Mouse (Mus musculus): ENCODE measurements around the gene Mpzl1. TPM values are rescaled to one million over a fixed set of nuclear protein-coding genes. Genes with fewer than 3 reads are reported as not detected.

Gene Mpzl1
- polyA plus RNA-seq, 1 experiment from 2014 or later = 164 TPM

DNA sequence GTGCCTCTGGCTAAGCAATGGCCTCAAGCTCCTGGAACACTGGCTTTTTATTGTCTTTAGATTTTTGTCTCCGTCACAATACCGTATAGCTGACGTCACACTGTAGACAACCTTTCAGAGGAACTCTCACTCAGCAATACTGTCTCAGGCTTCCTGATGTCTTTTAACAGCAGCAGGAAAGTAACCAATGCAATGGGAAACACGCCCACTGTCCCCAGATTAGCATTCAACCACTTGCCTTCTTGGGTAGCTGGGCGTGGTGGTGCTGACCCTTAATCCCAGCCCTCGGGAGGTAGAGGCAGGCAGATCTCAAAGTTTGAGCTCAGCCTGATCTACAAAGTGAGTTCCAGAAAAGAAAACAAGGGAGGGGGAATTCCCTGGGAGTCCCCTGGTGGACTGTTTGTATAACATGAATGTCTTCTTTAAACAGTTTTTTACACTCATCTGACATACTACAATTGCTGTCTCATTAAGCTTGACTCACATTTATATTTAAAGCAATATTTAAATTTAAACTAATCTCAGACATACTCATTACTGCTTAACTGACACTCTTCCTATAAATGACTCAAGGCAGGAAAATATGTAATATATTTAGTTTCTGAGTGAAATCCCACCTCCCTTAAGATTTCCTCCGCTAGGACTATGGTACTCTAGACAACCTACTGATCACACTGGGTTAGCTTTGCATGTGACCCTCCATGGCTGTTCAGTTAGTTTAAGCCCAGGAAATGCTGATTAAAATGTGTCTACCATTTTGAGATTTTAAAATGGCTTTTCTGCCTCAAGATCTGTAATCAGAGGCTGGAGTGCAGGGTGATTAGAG lies 24.6 kb downstream of the Mpzl1 start:
- no peak overlapping the region for H3K4me3 ChIP-seq
- no peak for ATAC-seq (ENCODE audit: insufficient number of reproducible peaks, insufficient read depth, low FRiP score, low TSS enrichment)

DNA sequence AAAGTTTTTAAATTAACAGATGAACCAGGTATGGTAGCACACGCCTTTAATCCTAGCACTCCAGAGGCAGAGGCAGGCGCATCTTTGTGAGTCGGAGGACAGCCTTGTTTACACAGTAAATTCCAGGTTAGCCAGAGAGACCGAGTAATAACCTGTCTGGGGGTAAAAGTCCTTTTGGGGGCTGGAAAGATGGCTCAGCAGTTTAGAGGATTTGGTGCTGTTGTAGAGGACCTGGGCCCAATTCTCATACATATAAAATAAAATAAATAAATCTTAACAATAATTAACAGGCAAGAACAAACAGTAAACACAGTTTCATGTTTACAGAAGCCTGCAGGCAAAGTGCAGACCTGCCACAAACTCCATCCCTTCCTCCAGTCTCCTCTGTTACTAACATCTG lies 25.4 kb downstream of the Mpzl1 start:
- no peaks in the 10 kb centered on the region for H3K9me3 ChIP-seq
- H3K4me1 ChIP-seq = peaks cover 21% of the 10 kb centered on the region
- WGBS = 67% methylated on average over 4 of the region's 4 CpGs
- H3K9ac ChIP-seq = no peak overlapping the region
- no peak overlapping the region for H3K4me2 ChIP-seq (replicated peaks)
- no peaks in the 10 kb centered on the region for H3K27me3 ChIP-seq
- no peak for ATAC-seq (ENCODE audit: insufficient number of reproducible peaks, insufficient read depth, low FRiP score, low TSS enrichment)
- H3K36me3 ChIP-seq = peaks cover 40% of the 10 kb centered on the region
- no peak overlapping the region for H3K27ac ChIP-seq
- H3K4me3 ChIP-seq = no peak overlapping the region

More for the DNA sequence above, 24.6 kb downstream of the Mpzl1 start:
- Histone ChIP-seq H3K27me3 (no peaks in the 10 kb centered on the region), H3K4me2 (replicated peaks) (no peak overlapping the region), H3K27ac (no peak overlapping the region), H3K4me1 (peaks cover 21% of the 10 kb centered on the region), H3K9me3 (no peaks in the 10 kb centered on the region), H3K9ac (no peak overlapping the region), H3K36me3 (peaks cover 33% of the 10 kb centered on the region)
- WGBS = 54% methylated on average over 7 of the region's 7 CpGs

GRCm38 (mm10) chr1:165605774-165606173 lies 28.6 kb downstream of the Mpzl1 start:
- no peak overlapping the region for H3K27ac ChIP-seq
- H3K4me1 ChIP-seq = peaks cover 15% of the 10 kb centered on the region; the same call in 1 of the 2 replicates
- no peak overlapping the region for H3K4me2 ChIP-seq (replicated peaks)
- H3K27me3 ChIP-seq = no peaks in the 10 kb centered on the region
- H3K4me3 ChIP-seq = no peak overlapping the region
- H3K9ac ChIP-seq = no peak overlapping the region
- ATAC-seq (ENCODE audit: insufficient number of reproducible peaks, insufficient read depth, low FRiP score, low TSS enrichment) = no peak
- peaks cover 62% of the 10 kb centered on the region for H3K36me3 ChIP-seq
- WGBS = 95% methylated on average over 6 of the region's 6 CpGs
- no peaks in the 10 kb centered on the region for H3K9me3 ChIP-seq

DNA sequence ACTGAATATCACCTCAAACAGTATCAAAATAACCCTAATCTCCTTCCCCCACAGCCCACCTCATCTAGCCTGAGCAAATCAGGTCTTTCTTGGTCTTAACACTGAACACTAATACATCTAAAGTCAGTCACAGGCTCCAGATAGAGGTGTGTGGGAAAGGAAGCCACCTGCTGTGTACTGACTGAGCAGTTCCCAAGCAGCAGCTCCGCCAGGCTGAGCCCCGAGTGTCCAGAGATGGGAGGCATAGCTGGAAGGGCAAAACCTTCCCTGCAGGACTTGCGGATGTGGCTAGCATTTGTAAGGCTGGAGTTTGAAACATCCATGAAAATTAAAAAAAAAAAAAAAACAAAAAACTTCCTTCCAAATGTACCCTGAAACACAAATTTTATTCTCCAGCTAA lies 29.2 kb downstream of the Mpzl1 start:
- Histone ChIP-seq H3K27ac (no peak overlapping the region), H3K9ac (no peak overlapping the region), H3K27me3 (no peaks in the 10 kb centered on the region), H3K36me3 (peaks cover 62% of the 10 kb centered on the region), H3K4me1 (peaks cover 8% of the 10 kb centered on the region; the same call in 1 of the 2 replicates), H3K9me3 (no peaks in the 10 kb centered on the region), H3K4me2 (replicated peaks) (no peak overlapping the region), H3K4me3 (no peak overlapping the region)
- no peak for ATAC-seq (ENCODE audit: insufficient number of reproducible peaks, insufficient read depth, low FRiP score, low TSS enrichment)
- 85% methylated on average over 3 of the region's 3 CpGs for WGBS

DNA sequence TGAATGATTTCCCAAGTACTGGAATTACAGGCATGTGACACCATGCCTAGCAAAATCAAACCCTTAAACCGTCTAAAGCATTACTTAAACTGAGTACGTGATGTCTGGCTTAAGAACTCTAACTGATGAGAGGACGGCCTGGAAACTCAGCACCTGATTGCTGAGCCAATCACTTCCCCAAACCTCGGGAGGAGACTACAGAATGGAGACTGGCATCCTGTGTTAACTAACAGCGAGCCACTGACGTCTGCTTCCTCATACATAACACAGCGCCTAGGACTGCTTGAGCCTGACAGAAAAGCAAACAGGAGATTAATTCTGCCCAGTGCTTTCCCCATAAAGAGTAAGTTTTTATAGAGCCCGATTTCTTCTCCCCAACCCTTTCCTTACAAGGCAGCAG lies 30.1 kb downstream of the Mpzl1 start:
- Histone ChIP-seq H3K4me3 (no peak overlapping the region), H3K4me1 (0 out of 2 replicates have a peak, but pooled peaks cover 1% of the 10 kb centered on the region), H3K27me3 (no peaks in the 10 kb centered on the region), H3K9ac (no peak overlapping the region), H3K9me3 (no peaks in the 10 kb centered on the region), H3K27ac (no peak overlapping the region), H3K4me2 (replicated peaks) (no peak overlapping the region), H3K36me3 (peaks cover 66% of the 10 kb centered on the region)
- 87% methylated on average over 8 of the region's 8 CpGs for WGBS
- ATAC-seq (ENCODE audit: insufficient number of reproducible peaks, insufficient read depth, low FRiP score, low TSS enrichment) = no peak

GRCm38 (mm10) chr1:165603218-165603617 lies 31.1 kb downstream of the Mpzl1 start:
- Histone ChIP-seq H3K4me3 (no peak overlapping the region), H3K36me3 (peaks cover 74% of the 10 kb centered on the region), H3K27me3 (no peaks in the 10 kb centered on the region), H3K9me3 (no peaks in the 10 kb centered on the region), H3K9ac (no peak overlapping the region), H3K4me2 (replicated peaks) (no peak overlapping the region), H3K27ac (no peak overlapping the region), H3K4me1 (no peaks in the 10 kb centered on the region)
- WGBS = 90% methylated on average over 14 of the region's 14 CpGs
- ATAC-seq (ENCODE audit: insufficient number of reproducible peaks, insufficient read depth, low FRiP score, low TSS enrichment) = no peak

DNA sequence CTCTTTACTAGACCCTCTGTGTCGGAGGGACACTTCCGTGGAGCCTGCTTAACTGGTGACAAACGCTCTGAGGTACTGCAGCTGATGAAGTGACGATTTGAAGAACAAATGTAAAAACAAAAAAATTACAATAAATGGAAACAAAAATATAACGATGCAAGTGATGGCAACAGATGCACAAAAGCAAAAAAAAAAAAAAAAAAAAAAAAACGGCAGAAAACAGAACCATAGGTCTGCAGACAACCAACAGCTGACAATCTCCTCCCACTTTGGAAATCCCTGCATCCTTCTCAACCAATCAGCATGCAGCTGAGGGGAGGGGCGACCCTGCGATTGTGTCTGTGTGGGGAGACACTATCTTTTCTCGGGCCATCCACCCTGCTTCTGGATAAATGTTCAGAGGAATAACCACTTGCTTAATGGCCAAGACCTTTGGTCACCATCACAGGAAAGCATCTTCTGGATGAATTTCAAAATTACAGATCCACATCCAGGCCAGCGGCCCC lies 32.5 kb downstream of the Mpzl1 start:
- ATAC-seq (ENCODE audit: insufficient number of reproducible peaks, insufficient read depth, low FRiP score, low TSS enrichment) = no peak
- H3K4me2 ChIP-seq (replicated peaks) = no peak overlapping the region
- 80% methylated on average over 10 of the region's 10 CpGs for WGBS
- no peak overlapping the region for H3K4me3 ChIP-seq
- no peak overlapping the region for H3K9ac ChIP-seq
- no peaks in the 10 kb centered on the region for H3K9me3 ChIP-seq
- H3K27me3 ChIP-seq = no peaks in the 10 kb centered on the region
- H3K36me3 ChIP-seq = peaks cover 76% of the 10 kb centered on the region
- no peak overlapping the region for H3K27ac ChIP-seq
- no peaks in the 10 kb centered on the region for H3K4me1 ChIP-seq

- peaks cover 76% of the 10 kb centered on the region for H3K36me3 ChIP-seq
- H3K4me3 ChIP-seq = no peak overlapping the region
- H3K27me3 ChIP-seq = no peaks in the 10 kb centered on the region
- no peak overlapping the region for H3K27ac ChIP-seq
- H3K9ac ChIP-seq = no peak overlapping the region
- 80% methylated on average over 15 of the region's 15 CpGs for WGBS
- H3K9me3 ChIP-seq = no peaks in the 10 kb centered on the region
- no peak for ATAC-seq (ENCODE audit: insufficient number of reproducible peaks, insufficient read depth, low FRiP score, low TSS enrichment)
- H3K4me2 ChIP-seq (replicated peaks) = no peak overlapping the region
- no peaks in the 10 kb centered on the region for H3K4me1 ChIP-seq
These were observed 39.5 kb downstream of the Mpzl1 start for GRCm38 (mm10) chr1:165594699-165595421.

- Histone ChIP-seq H3K9ac (no peak overlapping the region), H3K4me1 (peaks cover 18% of the 10 kb centered on the region), H3K36me3 (peaks cover 54% of the 10 kb centered on the region), H3K9me3 (no peaks in the 10 kb centered on the region), H3K27me3 (no peaks in the 10 kb centered on the region), H3K4me2 (replicated peaks) (no peak overlapping the region), H3K4me3 (no peak overlapping the region), H3K27ac (no peak overlapping the region)
- ATAC-seq (ENCODE audit: insufficient number of reproducible peaks, insufficient read depth, low FRiP score, low TSS enrichment) = no peak
- WGBS = 88% methylated on average over 14 of the region's 14 CpGs
These were observed 41.8 kb downstream of the Mpzl1 start for GRCm38 (mm10) chr1:165592295-165593082.

DNA sequence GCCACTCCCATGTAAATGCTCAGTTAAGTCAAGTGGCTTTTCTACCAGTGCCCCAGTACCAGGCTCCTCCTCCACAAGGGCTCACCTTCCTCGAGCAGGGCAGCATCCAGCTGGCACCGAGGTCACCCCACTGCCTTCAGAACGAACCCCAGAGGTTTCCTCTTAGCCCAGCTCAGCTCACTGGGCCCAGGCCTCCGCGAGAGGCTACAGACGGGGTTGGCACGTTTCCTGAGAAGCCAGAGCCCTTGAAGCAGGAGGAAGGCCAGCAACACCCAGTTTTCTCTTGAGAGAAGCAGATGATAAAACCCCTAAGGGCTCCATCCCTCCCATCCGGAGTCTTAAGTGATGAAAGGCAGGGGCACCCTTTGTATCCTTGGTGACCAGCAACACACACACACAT lies 43.6 kb downstream of the Mpzl1 start:
- 75% methylated on average over 8 of the region's 8 CpGs for WGBS
- Histone ChIP-seq H3K36me3 (peaks cover 47% of the 10 kb centered on the region), H3K4me1 (peaks cover 18% of the 10 kb centered on the region), H3K27ac (no peak overlapping the region), H3K27me3 (no peaks in the 10 kb centered on the region), H3K4me2 (replicated peaks) (no peak overlapping the region), H3K4me3 (no peak overlapping the region), H3K9me3 (no peaks in the 10 kb centered on the region), H3K9ac (no peak overlapping the region)
- no peak for ATAC-seq (ENCODE audit: insufficient number of reproducible peaks, insufficient read depth, low FRiP score, low TSS enrichment)

DNA sequence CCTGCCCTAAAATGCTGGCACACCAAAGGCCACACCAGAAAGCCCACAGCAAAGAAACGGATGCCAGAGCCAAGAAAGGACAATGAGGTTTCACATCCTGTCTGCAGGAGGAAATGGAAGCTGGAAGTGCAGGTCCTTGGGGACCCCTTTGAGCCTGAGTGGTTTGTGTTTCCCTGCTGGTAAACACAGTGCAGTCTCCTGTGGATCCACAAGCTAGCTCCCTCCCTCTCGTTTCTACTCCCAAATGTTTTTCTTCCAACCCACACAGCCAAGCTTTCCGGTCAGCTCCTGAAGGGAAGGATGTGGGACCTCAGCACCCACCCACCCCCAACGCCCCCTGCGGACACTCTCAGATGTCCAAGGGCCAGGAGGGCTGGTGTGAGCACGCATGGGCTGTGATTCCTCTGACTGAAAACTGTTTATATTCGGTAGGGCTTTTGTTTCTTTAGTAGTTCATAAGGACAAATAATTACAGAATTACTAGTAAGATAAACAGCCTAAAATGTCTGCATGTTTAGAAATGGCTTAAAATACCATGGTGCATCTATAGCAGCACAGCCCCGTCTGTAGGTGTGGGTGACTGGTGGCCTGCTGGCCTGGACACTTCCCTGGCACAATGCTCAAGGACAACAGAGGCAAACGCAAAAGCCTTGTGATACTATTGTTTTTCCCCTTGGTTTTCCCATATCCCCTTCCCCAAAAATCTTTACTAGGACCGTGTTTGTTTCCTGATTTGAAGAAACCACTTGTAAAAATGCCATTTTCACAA lies 44.9 kb downstream of the Mpzl1 start:
- Histone ChIP-seq H3K27ac (peak overlapping the region; percentile 61), H3K27me3 (no peaks in the 10 kb centered on the region), H3K9ac (no peak overlapping the region), H3K4me2 (replicated peaks) (no peak overlapping the region), H3K36me3 (peaks cover 34% of the 10 kb centered on the region), H3K4me3 (no peak overlapping the region), H3K4me1 (peaks cover 18% of the 10 kb centered on the region), H3K9me3 (no peaks in the 10 kb centered on the region)
- 27% methylated on average over 10 of the region's 10 CpGs for WGBS
- no peak for ATAC-seq (ENCODE audit: insufficient number of reproducible peaks, insufficient read depth, low FRiP score, low TSS enrichment)
